Mouse (Mus musculus) small intestine, adult 2 months (tissue): Measurements from ENCODE around the gene Prdm15.

ENCODE experiments used
- CTCF ChIP-seq: fragments of 200-500 bp; IDR thresholded peaks from 2 replicates; pipeline ENCODE4 v1.5.1; 2012; ENCODE audit warnings: low read depth, mild to moderate bottlenecking, control low read depth, inconsistent platforms, low read length, moderate library complexity, mixed read lengths; ENCODE audit not compliant: insufficient replicate concordance, insufficient read length; ENCODE audit errors: extremely low read depth
- POLR2A ChIP-seq: fragments of 200-500 bp; IDR thresholded peaks from 2 replicates; pipeline ENCODE4 v1.6.1; 2012; ENCODE audit warnings: low read depth, mild to moderate bottlenecking, control low read depth, inconsistent platforms, low read length, moderate library complexity

- TF ChIP-seq POLR2A (no peak), CTCF (no peak)
Measured at GRCm38 (mm10) chr16:97817414-97817813, 34.2 kb downstream of the Prdm15 start.
